Mouse (Mus musculus): Measurements from ENCODE around the gene Olfr1251.
"Not testable (repeated sequence)": the region's sequence is repeated elsewhere in the genome, so short reads cannot be mapped to it uniquely, and the experiment has no call there.

Olfr1251 gene

DNA sequence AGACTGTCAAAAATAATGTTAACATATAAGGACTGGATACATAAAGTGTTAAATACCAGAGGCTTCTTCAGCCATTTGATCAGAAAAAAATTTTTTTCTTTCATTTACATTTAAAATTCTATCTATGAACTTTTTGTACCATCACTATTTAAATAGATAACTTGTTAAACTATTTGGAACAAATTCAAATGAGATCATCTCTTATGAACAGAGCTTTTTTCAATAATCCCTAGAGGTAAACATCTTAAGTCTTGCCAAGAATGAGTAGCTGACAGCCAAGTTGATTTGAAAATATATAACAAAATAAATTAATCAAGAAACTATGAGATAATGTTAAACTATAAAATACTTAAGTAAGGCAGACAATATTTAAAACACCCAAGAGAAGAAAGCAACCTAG lies at the start of gene Olfr1251:
Gene Olfr1251 (minus strand): TSS at position 101 of the 400 bp plus-strand sequence.
- in situ Hi-C loops (cut with MseI, MboI): no loop called here

DNA sequence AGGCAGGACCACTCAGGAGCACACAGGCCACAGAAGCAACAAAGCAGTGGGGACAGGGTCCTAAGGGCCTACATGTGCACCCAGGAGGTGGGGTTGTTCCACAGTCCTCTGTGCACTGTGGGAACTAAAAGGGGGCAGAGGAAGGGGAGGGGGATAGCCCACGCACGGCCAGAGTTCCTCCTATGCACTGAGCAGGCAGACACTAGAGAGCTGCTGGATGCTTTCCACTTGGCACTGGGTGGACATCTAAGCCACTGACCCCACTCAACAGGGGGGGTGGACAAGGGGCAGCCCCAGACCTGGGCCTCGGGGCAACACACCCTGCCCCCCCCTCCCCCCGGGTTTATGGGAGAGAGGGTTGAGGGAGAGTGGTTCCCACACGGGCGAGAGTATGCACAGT lies 20.2 kb upstream of the Olfr1251 start:
- in situ Hi-C loops (cut with MseI, MboI): no loop called here

DNA sequence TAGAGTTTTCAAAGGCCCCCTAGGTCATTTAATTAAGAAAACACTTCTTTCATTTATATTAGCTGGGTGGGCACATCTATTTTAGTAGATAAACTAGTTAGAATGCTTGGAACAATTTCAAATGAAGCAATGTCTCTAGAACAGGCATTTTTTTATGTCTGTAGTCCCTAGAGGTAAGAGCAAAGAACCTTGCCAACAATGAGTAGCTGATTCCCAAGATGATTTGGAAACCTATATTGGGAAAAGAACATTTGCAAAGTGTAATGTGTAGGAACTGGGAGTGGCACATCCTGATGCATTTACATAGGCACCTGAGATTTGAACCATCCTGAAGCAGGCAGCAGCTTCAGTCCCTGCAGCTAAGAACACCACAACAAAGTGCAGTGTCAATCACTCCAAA lies 10.4 kb downstream of the Olfr1251 start, which contains the start of gene Olfr1250:
Gene Olfr1250 (minus strand): TSS at position 101 of the 400 bp plus-strand sequence.
- in situ Hi-C loops (cut with MseI, MboI): no loop called here

DNA sequence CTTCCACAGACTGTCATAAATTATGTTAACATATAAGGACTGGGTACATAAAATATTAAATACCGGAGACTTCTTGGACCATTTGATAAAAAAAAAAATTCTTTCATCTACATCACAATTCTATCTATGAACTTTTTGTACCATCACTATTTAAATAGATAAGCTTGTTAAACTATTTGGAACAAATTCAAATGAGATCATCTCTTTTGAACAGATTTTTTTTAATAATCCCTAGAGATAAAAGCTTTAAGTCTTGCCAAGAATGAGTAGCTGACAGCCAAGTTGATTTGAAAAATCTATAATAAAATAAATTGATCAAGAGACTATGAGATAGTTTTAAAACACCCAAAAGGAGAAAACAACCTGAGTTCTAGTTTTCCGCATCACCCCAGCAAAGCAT lies 36.9 kb downstream of the Olfr1251 start, which contains the start of gene Olfr1249:
Gene Olfr1249 (minus strand): TSS at position 101 of the 400 bp plus-strand sequence.
- in situ Hi-C loops (cut with MseI, MboI): no loop called here

DNA sequence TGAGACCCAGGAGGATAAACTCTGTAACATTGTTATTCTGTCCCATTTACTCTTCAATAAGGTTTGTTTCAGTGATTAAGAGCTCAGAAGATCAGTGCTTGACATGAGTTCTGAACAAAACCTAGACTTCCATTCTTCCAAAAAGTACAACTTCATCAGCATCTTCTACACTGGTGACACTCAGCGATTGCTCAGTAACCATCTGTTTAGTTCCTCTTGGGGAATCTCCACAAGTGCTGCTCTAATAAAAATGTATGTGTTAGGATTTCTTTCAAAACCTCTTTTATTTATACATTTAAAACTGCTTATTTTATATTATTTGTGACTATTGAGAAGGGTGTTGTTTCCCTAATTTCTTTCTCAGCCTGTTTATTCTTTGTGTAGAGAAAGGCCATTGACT lies 53.6 kb downstream of the Olfr1251 start, which contains the start of gene Olfr1248:
Gene Olfr1248 (minus strand): TSS at position 101 of the 400 bp plus-strand sequence.
- in situ Hi-C loops (cut with MseI, MboI): not testable (repeated sequence)
